Mouse (Mus musculus) intestine, embryonic 14.5 days (tissue): Measurements from ENCODE around the gene Akap7. TPM values are rescaled to one million over a fixed set of nuclear protein-coding genes. Genes with fewer than 3 reads are reported as not detected.

Experiments
- ATAC-seq: fragments of 200-750 bp; cut with Nextera tagmentation; replicated peaks from 2 replicates; pipeline ENCODE4 v1.8.0; 2017; ENCODE audit warnings: low read depth, moderate number of reproducible peaks, moderate TSS enrichment, moderate library complexity; ENCODE audit not compliant: low FRiP score, low TSS enrichment
- DNase-seq: peaks from one replicate; pipeline ENCODE4 v3.0.0-alpha.2; 2018; ENCODE audit warnings: low spot score
- H3K27ac ChIP-seq: fragments of 300-500 bp; sonication (generic); 2 replicates; pipeline ENCODE4 v1.5.1; 2014; ENCODE audit warnings: low read depth, mild to moderate bottlenecking, control low read depth
- H3K27me3 ChIP-seq: fragments of 300-500 bp; sonication (generic); replicated peaks from 2 replicates; pipeline ENCODE4 v1.6.1; 2014; ENCODE audit warnings: low read length, control low read depth; ENCODE audit not compliant: control insufficient read depth, insufficient read depth
- H3K36me3 ChIP-seq: fragments of 300-500 bp; sonication (generic); 2 replicates; pipeline ENCODE4 v1.6.1; 2014; ENCODE audit warnings: low read length, control low read depth; ENCODE audit not compliant: control insufficient read depth, insufficient read depth
- H3K4me1 ChIP-seq: fragments of 300-500 bp; sonication (generic); replicated peaks from 2 replicates; pipeline ENCODE4 v1.6.1; 2014; ENCODE audit warnings: low read length, control low read depth, mixed read lengths; ENCODE audit not compliant: control insufficient read depth, insufficient read depth
- H3K4me2 ChIP-seq: fragments of 300-500 bp; sonication (generic); 2 replicates; pipeline ENCODE4 v1.6.1; 2014; ENCODE audit warnings: low read length
- H3K4me3 ChIP-seq: fragments of 300-500 bp; sonication (generic); 2 replicates; pipeline ENCODE4 v1.5.1; 2014; ENCODE audit warnings: low read depth, low read length, control low read depth, mixed read lengths
- H3K9ac ChIP-seq: fragments of 300-500 bp; sonication (generic); 2 replicates; pipeline ENCODE4 v1.6.1; 2014; ENCODE audit warnings: mild to moderate bottlenecking, low read length
- H3K9me3 ChIP-seq: fragments of 300-500 bp; sonication (generic); 2 replicates; pipeline ENCODE4 v1.6.1; 2016; ENCODE audit warnings: low read length, control low read depth; ENCODE audit not compliant: control insufficient read depth
- WGBS: fragments of 180-500 bp; shearing (Covaris S2); extraction: QIAGEN DNeasy Blood & Tissue Kit; methylation state at CpG from one replicate; pipeline ENCODE4 v1.1.7; 2014; 5-methylcytosine and 5-hydroxymethylcytosine counted together
- polyA plus RNA-seq: library from polyadenylated mRNA; unstranded; fragments of >200 nt; fragmentation: Nextera tagmentation; extraction: Ambion mirVana; gene quantifications from 2 replicates; pipeline ENCODE4 v1.2.1, GENCODE M21; 2014

Akap7 gene
- polyA plus RNA-seq, 1 experiment from 2014 or later = 36.4 TPM

DNA sequence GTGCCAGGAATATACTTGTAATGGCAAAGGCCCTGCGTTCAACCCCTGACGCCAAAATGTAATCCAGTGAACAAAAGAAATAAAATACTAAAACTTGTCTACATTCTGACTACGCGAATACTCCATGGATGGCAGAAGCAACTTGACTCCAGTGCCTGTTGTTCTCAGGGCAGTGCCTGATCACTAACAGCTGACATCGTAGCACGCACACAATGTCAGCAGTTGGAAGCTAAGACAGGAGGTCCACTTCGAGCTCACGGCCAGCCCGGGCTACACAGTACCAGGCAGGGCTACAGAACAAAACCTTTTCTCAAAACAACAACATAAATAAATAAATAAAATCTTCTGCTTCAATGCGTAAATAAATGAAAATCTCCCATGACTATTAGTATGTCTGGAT lies 46.9 kb downstream of the Akap7 start:
- H3K4me2 ChIP-seq = no peak overlapping the region
- H3K4me3 ChIP-seq = no peak overlapping the region
- WGBS = 85% methylated on average over 10 of the region's 10 CpGs
- ATAC-seq = no peak
- DNase-seq = no peak
- no peaks in the 10 kb centered on the region for H3K9me3 ChIP-seq
- no peaks in the 10 kb centered on the region for H3K4me1 ChIP-seq
- no peaks in the 10 kb centered on the region for H3K36me3 ChIP-seq
- no peak overlapping the region for H3K27ac ChIP-seq
- H3K27me3 ChIP-seq = no peaks in the 10 kb centered on the region
- H3K9ac ChIP-seq = no peak overlapping the region

DNA sequence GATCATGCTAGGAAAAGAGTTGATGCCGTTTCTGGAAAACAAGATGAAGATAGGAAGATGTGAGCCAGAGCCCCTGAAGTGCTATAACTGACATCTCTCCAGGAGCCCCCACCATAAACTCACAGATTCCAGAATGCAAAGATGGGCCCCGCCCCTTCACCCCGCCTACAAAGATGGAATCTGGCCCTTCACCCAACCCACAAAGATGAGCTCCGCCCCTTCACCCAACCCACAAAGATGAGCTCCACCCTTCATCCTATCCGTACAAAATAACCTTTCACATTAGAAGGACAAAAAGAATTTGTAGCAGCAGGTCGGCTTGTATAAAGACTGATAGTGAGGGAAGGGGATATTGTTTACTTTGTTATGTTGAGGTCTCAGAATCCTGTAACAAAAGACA lies 49.5 kb downstream of the Akap7 start:
- no peak overlapping the region for H3K9ac ChIP-seq
- no peaks in the 10 kb centered on the region for H3K27me3 ChIP-seq
- no peaks in the 10 kb centered on the region for H3K9me3 ChIP-seq
- no peak for ATAC-seq
- H3K4me1 ChIP-seq = no peaks in the 10 kb centered on the region
- 73% methylated on average over 6 of the region's 6 CpGs for WGBS
- no peak overlapping the region for H3K4me3 ChIP-seq
- H3K4me2 ChIP-seq = no peak overlapping the region
- no peak for DNase-seq
- no peaks in the 10 kb centered on the region for H3K36me3 ChIP-seq
- H3K27ac ChIP-seq = no peak overlapping the region

DNA sequence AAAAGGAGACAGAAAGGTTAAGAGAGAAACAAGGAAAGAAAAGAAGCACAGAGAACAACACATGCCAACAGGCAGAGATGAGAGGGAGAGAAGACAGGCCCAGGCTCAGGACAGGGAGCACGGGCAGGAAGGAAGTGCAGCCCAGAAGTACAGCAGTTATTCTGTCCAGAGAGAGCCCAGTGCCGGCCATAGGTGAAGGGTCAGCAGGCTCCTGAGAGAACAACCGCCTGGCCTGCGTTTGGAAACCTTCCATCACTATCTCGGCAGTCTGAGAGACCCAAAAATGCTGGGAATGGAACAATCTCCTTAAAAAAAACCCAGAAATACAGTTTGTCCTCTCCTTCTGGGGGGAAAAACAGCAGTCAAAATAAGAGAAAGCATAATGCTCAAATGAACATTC lies 50.2 kb downstream of the Akap7 start:
- H3K4me2 ChIP-seq = no peak overlapping the region
- H3K4me3 ChIP-seq = no peak overlapping the region
- 51% methylated on average over 5 of the region's 5 CpGs for WGBS
- no peaks in the 10 kb centered on the region for H3K27me3 ChIP-seq
- H3K9me3 ChIP-seq = no peaks in the 10 kb centered on the region
- no peak for DNase-seq
- no peak for ATAC-seq
- H3K36me3 ChIP-seq = no peaks in the 10 kb centered on the region
- H3K27ac ChIP-seq = no peak overlapping the region
- H3K9ac ChIP-seq = no peak overlapping the region
- no peaks in the 10 kb centered on the region for H3K4me1 ChIP-seq

DNA sequence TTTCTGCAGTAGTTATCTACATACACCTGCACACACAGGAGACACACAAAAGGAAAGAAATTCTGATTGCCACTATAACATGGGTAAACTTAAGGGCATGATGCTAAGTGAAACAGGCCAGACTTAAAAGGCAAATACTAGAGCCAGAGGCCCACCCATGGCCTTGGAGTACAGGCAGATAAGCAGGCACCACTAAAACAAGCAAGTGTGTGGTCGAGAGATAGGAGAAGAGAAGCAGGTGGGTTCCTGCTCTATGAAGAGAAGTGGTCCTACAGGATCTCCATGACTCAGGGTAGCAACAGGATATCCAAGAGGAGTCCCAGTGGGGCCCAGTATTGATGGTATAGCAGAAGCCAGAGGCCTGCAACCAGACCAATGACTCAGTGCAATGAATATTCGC lies 54.2 kb downstream of the Akap7 start:
- H3K36me3 ChIP-seq = no peaks in the 10 kb centered on the region
- 86% methylated on average over 2 of the region's 2 CpGs for WGBS
- no peak for DNase-seq
- no peak for ATAC-seq
- no peak overlapping the region for H3K9ac ChIP-seq
- H3K9me3 ChIP-seq = no peaks in the 10 kb centered on the region
- H3K4me1 ChIP-seq = no peaks in the 10 kb centered on the region
- H3K4me3 ChIP-seq = no peak overlapping the region
- H3K27ac ChIP-seq = no peak overlapping the region
- no peak overlapping the region for H3K4me2 ChIP-seq
- H3K27me3 ChIP-seq = no peaks in the 10 kb centered on the region

DNA sequence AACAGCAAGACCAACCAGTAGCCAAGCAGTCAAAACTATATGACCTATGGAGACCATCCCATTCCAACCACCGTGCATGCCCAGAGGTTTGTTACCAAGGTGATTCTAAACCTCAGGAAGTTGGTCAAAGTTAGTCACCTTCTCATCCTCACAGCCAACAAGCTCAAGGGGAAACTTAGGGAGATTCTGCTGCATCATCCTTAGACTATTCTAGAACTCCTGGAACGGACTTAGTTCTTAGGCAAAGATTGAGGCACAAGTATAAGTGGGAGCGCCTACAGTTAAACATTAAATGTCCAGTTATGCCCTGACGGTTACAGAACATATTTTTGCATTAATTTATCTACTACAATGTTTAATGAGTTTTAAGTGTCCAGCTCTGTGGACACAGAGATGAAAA lies 54.7 kb downstream of the Akap7 start:
- no peak for DNase-seq
- WGBS = 91% methylated on average over 4 of the region's 4 CpGs
- no peak overlapping the region for H3K4me3 ChIP-seq
- H3K4me1 ChIP-seq = no peaks in the 10 kb centered on the region
- H3K9me3 ChIP-seq = no peaks in the 10 kb centered on the region
- H3K36me3 ChIP-seq = no peaks in the 10 kb centered on the region
- H3K27ac ChIP-seq = no peak overlapping the region
- ATAC-seq = no peak
- no peak overlapping the region for H3K9ac ChIP-seq
- no peaks in the 10 kb centered on the region for H3K27me3 ChIP-seq
- H3K4me2 ChIP-seq = no peak overlapping the region

DNA sequence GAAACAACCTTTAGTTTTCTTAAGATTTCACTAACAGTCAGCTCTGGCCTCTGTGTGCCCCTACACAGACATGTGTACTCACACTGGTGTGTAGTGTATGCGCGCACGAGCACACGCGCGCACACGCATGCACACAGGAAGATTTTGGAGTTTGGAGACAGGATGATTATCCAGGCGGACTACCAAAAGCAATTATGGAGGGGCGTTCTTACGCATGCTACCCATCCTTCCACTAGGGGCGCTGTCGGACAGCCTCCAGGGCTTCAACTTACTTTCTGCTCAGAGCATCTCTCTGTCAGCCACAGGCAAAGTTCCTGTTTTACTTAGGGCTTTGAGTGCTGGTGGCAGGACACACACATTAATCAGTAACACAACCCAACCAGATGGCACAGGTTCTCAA lies 57.6 kb downstream of the Akap7 start:
- no peak overlapping the region for H3K27ac ChIP-seq
- no peak overlapping the region for H3K4me2 ChIP-seq
- H3K9me3 ChIP-seq = no peaks in the 10 kb centered on the region
- no peaks in the 10 kb centered on the region for H3K4me1 ChIP-seq
- WGBS = 47% methylated on average over 12 of the region's 12 CpGs
- no peaks in the 10 kb centered on the region for H3K36me3 ChIP-seq
- H3K4me3 ChIP-seq = no peak overlapping the region
- DNase-seq = peak; percentile 72
- H3K9ac ChIP-seq = no peak overlapping the region
- no peaks in the 10 kb centered on the region for H3K27me3 ChIP-seq
- ATAC-seq = no peak

DNA sequence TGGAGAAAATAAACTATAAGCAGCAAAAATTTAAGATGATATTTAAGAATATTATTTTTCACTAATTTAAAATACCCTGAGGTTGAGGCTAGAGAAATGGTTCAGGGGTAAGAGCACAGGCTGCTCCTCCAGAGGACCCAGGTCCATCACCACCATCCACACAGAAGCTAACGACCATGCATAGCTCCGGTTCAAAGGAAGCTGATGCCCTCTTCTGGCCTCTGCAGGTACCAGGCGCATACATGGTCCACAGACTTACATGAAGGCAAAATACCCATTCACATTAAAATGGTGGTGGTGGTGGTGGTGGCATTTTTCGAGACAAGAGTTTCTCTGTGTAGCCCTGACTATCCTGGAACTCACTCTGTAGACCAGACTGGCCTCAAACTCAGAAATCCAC lies 61.5 kb downstream of the Akap7 start:
- no peaks in the 10 kb centered on the region for H3K4me1 ChIP-seq
- H3K4me3 ChIP-seq = no peak overlapping the region
- no peak overlapping the region for H3K9ac ChIP-seq
- DNase-seq = no peak
- no peak overlapping the region for H3K27ac ChIP-seq
- no peaks in the 10 kb centered on the region for H3K9me3 ChIP-seq
- no peak for ATAC-seq
- 56% methylated on average over 4 of the region's 4 CpGs for WGBS
- H3K36me3 ChIP-seq = no peaks in the 10 kb centered on the region
- H3K27me3 ChIP-seq = no peaks in the 10 kb centered on the region
- no peak overlapping the region for H3K4me2 ChIP-seq

DNA sequence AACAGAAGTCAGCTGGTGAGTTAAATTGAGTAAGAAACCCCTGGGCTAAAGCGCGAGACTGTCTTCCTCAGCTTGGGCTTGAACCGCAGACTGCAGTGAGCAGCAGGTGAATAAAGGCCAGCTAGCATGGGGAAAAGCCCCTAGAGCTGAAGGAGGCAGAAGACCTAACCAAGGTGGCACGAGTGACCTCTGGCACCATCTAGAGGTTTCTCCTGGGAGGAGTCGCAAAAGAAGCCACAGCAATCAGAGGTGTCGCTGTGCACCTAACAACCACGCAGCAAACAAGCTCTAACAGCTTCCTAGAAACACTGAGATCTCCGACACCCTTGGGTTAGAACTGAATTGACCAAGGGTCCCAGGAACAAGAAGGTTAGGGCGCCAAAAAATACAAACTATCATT lies 68.5 kb downstream of the Akap7 start:
- DNase-seq (peak; percentile 61), ATAC-seq (no peak)
- H3K27me3 ChIP-seq = no peaks in the 10 kb centered on the region
- no peaks in the 10 kb centered on the region for H3K36me3 ChIP-seq
- no peak overlapping the region for H3K9ac ChIP-seq
- H3K4me1 ChIP-seq = no peaks in the 10 kb centered on the region
- H3K4me3 ChIP-seq = no peak overlapping the region
- whole genome bisulfite sequencing = 35% methylated on average over 9 of the region's 9 CpGs
- H3K4me2 ChIP-seq = no peak overlapping the region
- no peaks in the 10 kb centered on the region for H3K9me3 ChIP-seq
- H3K27ac ChIP-seq = no peak overlapping the region

DNA sequence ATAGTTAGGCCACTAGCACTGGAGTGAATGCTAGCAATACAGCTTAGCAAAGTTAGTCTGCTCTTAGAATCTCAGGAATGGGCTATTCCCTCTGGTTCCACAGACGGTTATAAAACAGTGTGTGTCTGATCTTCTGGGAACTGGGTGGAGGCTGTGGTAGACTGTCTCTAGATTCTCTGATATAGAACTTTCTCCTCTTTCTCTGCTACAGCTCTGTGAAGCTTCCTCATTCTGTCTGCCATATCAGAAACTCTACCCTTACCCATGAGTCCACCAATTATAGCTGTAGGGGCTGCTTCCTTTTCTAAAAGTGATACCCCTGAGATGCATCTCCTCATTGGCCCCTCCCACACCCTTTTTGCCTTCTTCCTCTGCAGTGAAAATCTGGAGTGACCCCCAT lies 73.6 kb downstream of the Akap7 start:
- Histone ChIP-seq H3K36me3 (no peaks in the 10 kb centered on the region), H3K27ac (no peak overlapping the region), H3K4me3 (no peak overlapping the region), H3K4me2 (no peak overlapping the region), H3K9ac (no peak overlapping the region), H3K4me1 (no peaks in the 10 kb centered on the region), H3K9me3 (no peaks in the 10 kb centered on the region), H3K27me3 (no peaks in the 10 kb centered on the region)
- ATAC-seq (no peak), DNase-seq (no peak)
- WGBS = 65% methylated on average over 1 of the region's 1 CpGs
